Mouse (Mus musculus): ENCODE measurements at regions not wholly inside any gene's neighbourhood (a gene's known extent, or its start where the extent isn't known, plus 50 kb on each side); places are given as distances from the start of the nearest gene placed in this dataset.

GRCm38 (mm10) chr1:55946786-55947549, 541.2 kb downstream of the Plcl1 start:
- no peak for TF ChIP-seq CTCF (IDR thresholded peaks at IDR 0.05; ENCODE audit: borderline replicate concordance, insufficient read depth, low read length)
- TF ChIP-seq POLR2A (IDR thresholded peaks at IDR 0.05; ENCODE audit: low read depth, low read length), result no peak

Data from embryonic fibroblast, embryonic 13.5 days (primary cell).